Mouse (Mus musculus) kidney, embryonic 16.5 days (tissue): ENCODE data around the gene Icmt. TPM values are rescaled to one million over a fixed set of nuclear protein-coding genes. Genes with fewer than 3 reads are reported as not detected.
A peak's percentile ranks its signal among the peaks of the same experiment; 100 is the strongest.

ENCODE experiments used
- ATAC-seq: fragments of 200-750 bp; cut with Nextera tagmentation; 2 replicates; pipeline ENCODE4 v1.8.0; 2017; ENCODE audit warnings: moderate TSS enrichment; ENCODE audit not compliant: low FRiP score, low TSS enrichment
- H3K27ac ChIP-seq: fragments of 300-500 bp; sonication (generic); 2 replicates; pipeline ENCODE4 v1.5.1; 2014; ENCODE audit warnings: low read length
- H3K27me3 ChIP-seq: fragments of 300-500 bp; sonication (generic); 2 replicates; pipeline ENCODE4 v1.6.1; 2014; ENCODE audit warnings: low read length, control low read depth, mixed read lengths; ENCODE audit not compliant: insufficient read depth
- H3K36me3 ChIP-seq: fragments of 300-500 bp; sonication (generic); 2 replicates; pipeline ENCODE4 v1.6.1; 2014; ENCODE audit warnings: low read length, control low read depth, mixed read lengths; ENCODE audit not compliant: insufficient read depth
- H3K4me1 ChIP-seq: fragments of 300-500 bp; sonication (generic); 2 replicates; pipeline ENCODE4 v1.6.1; 2014; ENCODE audit warnings: low read length, control low read depth, mixed read lengths; ENCODE audit not compliant: insufficient read depth
- H3K4me2 ChIP-seq: fragments of 300-500 bp; sonication (generic); replicated peaks from 2 replicates; pipeline ENCODE4 v1.6.1; 2014; ENCODE audit warnings: low read depth, low read length
- H3K4me3 ChIP-seq: fragments of 300-500 bp; sonication (generic); 2 replicates; pipeline ENCODE4 v1.5.1; 2014; ENCODE audit warnings: mild to moderate bottlenecking, low read length
- H3K9ac ChIP-seq: fragments of 300-500 bp; sonication (generic); replicated peaks from 2 replicates; pipeline ENCODE4 v1.6.1; 2014; ENCODE audit warnings: low read length
- H3K9me3 ChIP-seq: fragments of 300-500 bp; sonication (generic); 2 replicates; pipeline ENCODE4 v1.6.1; 2016; ENCODE audit warnings: low read length, control low read depth
- WGBS: fragments of 180-500 bp; shearing (Covaris S2); extraction: QIAGEN DNeasy Blood & Tissue Kit; methylation state at CpG from one replicate; pipeline ENCODE4 v1.1.7; 2014; 5-methylcytosine and 5-hydroxymethylcytosine counted together
- polyA plus RNA-seq: library from polyadenylated mRNA; unstranded; fragments of >200 nt; fragmentation: Nextera tagmentation; extraction: Ambion mirVana; gene quantifications from 2 replicates; pipeline ENCODE4 v1.2.1, GENCODE M21; 2015

The Icmt gene
- 32.0 and 32.6 TPM in 2 replicates for polyA plus RNA-seq

DNA sequence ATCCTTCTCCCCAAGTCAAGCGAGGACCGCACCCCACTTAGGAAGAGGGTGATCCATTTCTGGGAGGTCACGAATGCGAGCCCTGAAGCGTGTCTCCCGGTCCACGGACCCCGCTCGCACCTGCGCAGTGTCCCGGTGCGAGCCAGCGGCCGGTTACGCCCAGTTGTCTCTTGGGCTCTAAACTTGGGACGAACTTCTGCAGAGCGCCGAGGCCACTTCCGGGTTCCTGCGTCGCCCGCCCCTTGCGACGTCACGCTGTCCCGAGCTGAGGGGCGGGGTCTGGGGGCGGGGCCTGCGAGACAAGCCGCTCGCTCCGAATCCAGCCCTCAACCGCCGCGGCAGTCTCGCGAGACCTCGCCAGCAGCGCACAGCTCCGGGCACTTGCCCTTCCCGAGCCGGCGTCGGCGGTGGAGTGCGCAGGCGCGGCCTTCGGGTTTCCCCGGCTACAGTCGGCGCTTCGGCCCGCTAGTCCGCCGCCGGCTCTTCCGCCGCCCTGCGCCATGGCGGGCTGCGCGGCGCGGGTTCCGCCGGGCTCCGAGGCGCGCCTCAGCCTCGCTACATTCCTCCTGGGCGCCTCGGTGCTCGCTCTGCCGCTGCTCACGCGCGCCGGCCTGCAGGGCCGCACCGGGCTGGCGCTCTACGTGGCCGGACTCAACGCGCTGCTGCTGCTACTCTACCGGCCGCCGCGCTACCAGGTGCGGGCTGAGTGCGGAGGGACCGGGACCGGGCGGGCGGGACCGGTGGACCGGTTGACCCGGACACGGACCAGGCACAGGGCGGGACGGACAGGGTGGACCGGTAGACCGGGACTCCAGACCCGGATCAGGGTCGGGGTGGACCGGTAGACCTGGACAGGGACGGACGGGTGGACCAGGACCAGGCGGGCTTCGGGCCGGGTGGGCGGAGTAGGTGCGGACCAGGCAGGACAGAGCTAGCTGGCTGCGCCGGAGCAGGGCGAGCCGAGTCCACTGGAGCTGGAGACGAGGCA lies at the start of gene Icmt:
Icmt (plus strand) TSS at position 354 of the 988 bp plus-strand sequence.
- peak within 1 kb of the TSS; percentile 79 for H3K4me2 ChIP-seq
- H3K36me3 ChIP-seq, result peaks cover 14% of the 10 kb centered on the region
- no peaks in the 10 kb centered on the region for H3K9me3 ChIP-seq
- peak within 1 kb of the TSS; percentile 76 for H3K4me3 ChIP-seq
- ATAC-seq, result peak; percentile 95
- H3K4me1 ChIP-seq, result peaks cover 31% of the 10 kb centered on the region
- peak within 1 kb of the TSS; percentile 86 for H3K27ac ChIP-seq
- H3K27me3 ChIP-seq, result peaks cover 16% of the 10 kb centered on the region
- H3K9ac ChIP-seq, result peak within 1 kb of the TSS; percentile 91
- WGBS, result under 1% methylated on average over 117 of the region's 119 CpGs

DNA sequence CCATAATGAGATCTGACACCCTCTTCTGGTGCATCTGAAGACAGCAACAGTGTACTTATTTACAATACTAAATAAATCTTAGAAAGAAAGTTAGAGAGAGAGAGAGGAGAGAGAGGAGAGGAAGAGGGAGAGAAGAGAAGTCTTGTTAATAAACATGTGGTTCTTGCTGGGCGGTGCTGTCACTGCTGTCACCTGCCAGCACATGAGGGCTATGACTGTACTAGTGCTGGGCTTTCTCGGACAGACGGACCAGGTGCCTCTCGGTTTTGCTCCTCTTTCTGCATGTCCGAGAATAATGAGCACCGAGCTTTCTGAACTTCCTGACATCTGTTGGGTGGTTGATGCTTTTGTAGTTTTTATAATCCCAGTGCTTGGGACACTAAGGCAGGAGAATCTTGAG lies 46.4 kb upstream of the Icmt start:
- 84% methylated on average over 6 of the region's 6 CpGs for WGBS
- Histone ChIP-seq H3K4me3 (no peak overlapping the region), H3K27me3 (no peaks in the 10 kb centered on the region), H3K9ac (no peak overlapping the region), H3K9me3 (no peaks in the 10 kb centered on the region), H3K4me2 (no peak overlapping the region), H3K36me3 (no peaks in the 10 kb centered on the region), H3K27ac (no peak overlapping the region), H3K4me1 (peaks cover 12% of the 10 kb centered on the region)
- no peak for ATAC-seq

DNA sequence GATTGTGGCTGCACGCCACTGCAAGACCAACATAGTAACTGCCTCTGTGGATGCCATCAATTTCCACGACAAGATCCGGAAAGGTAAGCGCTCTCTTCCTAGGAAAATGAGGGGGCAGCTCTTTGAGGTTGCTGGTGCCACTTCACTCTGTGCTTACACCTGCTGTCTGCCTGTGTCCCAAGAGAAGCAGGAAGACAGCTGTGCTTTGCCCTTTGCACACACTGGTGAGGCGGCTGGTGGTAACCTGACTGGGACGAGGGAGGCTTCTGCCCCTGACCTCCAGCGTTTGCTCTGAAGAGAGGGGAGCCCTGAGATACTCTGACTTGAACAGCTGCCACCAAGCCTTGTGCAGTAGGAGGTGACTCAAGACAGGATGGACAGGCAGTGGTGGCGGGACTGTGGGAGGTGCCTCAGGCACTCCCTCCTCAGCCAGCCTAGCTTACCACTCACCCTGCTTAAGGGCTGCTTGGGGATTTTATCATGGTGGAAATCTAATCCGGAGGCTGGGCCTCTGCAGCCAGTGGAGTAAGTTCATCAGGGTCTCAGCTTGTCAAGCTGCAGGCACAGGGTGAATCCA lies 43.8 kb upstream of the Icmt start:
- H3K27me3 ChIP-seq, result no peaks in the 10 kb centered on the region
- no peaks in the 10 kb centered on the region for H3K36me3 ChIP-seq
- ATAC-seq, result peak; percentile 81
- H3K4me2 ChIP-seq, result no peak overlapping the region
- no peak overlapping the region for H3K4me3 ChIP-seq
- H3K9me3 ChIP-seq, result no peaks in the 10 kb centered on the region
- 42% methylated on average over 9 of the region's 9 CpGs for WGBS
- peaks cover 12% of the 10 kb centered on the region for H3K4me1 ChIP-seq
- H3K9ac ChIP-seq, result no peak overlapping the region
- H3K27ac ChIP-seq, result peak overlapping the region; percentile 35; the same call in 1 of the 2 replicates

DNA sequence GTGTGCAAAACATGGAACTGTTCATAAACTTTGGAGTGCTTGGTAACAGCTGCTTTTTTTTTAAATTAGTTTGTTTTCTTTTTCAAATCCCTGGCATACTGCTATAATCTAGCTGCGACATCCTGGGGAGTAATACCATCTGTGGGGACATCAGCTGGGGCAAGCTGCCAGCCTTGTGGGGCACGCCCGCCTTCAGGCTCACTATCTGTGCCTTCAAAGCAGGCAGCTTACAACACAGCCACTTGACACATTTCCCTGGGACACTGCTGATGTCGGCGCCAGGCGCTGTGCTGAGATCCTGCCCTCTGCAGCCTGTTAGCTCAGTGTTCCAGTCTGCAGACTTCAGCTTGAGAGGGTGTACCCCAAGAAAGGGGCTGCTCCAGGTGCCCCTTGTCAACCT lies 40.0 kb upstream of the Icmt start:
- no peak for ATAC-seq
- no peak overlapping the region for H3K9ac ChIP-seq
- H3K9me3 ChIP-seq, result no peaks in the 10 kb centered on the region
- no peaks in the 10 kb centered on the region for H3K27me3 ChIP-seq
- H3K27ac ChIP-seq, result no peak overlapping the region
- WGBS, result 50% methylated on average over 6 of the region's 6 CpGs
- peaks cover 21% of the 10 kb centered on the region for H3K4me1 ChIP-seq
- H3K36me3 ChIP-seq, result no peaks in the 10 kb centered on the region
- H3K4me2 ChIP-seq, result no peak overlapping the region
- no peak overlapping the region for H3K4me3 ChIP-seq

DNA sequence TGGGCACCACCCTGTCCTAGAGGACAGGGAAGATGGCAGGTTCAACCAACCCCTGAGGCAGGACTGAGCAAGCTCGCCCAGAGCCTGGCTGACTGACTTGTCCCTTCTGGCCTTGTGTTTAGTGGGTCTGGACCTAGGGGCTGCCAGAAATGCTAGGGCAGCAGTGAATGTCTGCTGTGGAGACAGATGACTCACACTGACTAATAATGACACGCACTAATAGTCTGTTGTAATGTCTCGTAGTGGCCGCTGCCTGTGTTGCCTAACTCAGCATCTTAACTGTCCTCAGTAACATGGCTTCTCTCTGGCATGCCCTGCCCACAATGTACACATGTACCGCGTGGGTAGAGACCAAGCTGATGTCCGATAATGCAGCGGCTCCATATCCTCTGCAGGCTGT lies 36.6 kb upstream of the Icmt start:
- peaks cover 30% of the 10 kb centered on the region for H3K4me1 ChIP-seq
- H3K36me3 ChIP-seq, result 0 out of 2 replicates have a peak, but pooled peaks cover 4% of the 10 kb centered on the region
- H3K4me2 ChIP-seq, result no peak overlapping the region
- ATAC-seq, result no peak
- H3K27me3 ChIP-seq, result no peaks in the 10 kb centered on the region
- H3K27ac ChIP-seq, result no peak overlapping the region
- no peaks in the 10 kb centered on the region for H3K9me3 ChIP-seq
- no peak overlapping the region for H3K9ac ChIP-seq
- 87% methylated on average over 8 of the region's 8 CpGs for WGBS
- H3K4me3 ChIP-seq, result no peak overlapping the region

DNA sequence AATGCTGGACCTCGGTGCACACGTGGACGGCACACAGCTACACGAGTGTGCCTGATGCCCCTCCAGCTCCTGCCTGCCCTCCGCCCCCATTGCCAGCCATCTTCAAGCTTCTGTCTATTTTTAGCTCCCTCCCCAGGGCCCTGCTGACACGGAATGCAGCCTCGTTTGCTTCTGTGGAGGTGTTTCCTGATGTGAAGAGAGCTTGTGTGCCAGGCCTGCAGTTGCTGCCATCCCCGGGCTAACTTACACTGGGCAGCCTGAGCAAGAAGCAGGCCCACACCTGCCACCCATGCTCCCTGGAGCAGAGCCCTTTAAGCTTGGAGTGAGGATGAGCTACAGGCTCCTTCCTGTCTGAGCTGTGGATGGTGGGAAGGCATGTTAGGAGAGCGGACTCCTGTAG lies 34.8 kb upstream of the Icmt start:
- H3K9ac ChIP-seq, result no peak overlapping the region
- 59% methylated on average over 9 of the region's 9 CpGs for WGBS
- H3K27me3 ChIP-seq, result no peaks in the 10 kb centered on the region
- H3K27ac ChIP-seq, result no peak overlapping the region
- no peak overlapping the region for H3K4me2 ChIP-seq
- ATAC-seq, result no peak
- peaks cover 30% of the 10 kb centered on the region for H3K4me1 ChIP-seq
- no peaks in the 10 kb centered on the region for H3K9me3 ChIP-seq
- no peak overlapping the region for H3K4me3 ChIP-seq
- 0 out of 2 replicates have a peak, but pooled peaks cover 5% of the 10 kb centered on the region for H3K36me3 ChIP-seq

DNA sequence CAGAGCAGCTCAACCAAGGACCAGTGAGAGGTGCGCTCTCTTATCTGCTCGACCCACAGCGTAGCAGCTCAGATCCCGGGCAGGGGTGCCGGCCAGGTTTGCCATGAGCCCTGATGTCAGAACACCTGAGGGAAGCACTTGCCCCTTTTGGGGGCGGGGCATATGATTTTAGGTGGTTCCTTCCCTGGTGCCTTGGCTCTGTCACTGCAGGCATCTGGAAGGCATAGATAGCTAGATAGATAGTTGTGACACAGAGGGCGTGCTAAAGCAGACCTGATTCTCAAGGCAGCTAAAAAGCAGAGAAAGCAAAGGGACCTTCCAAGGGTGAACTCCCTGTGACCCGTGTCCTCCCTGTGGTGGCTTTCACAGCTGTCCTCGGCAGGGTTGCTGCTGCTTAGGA lies 33.9 kb upstream of the Icmt start:
- H3K27ac ChIP-seq, result no peak overlapping the region; the same call in 1 of the 2 replicates
- ATAC-seq, result no peak; the same call in 1 of the 2 replicates
- H3K9ac ChIP-seq, result no peak overlapping the region
- peaks cover 35% of the 10 kb centered on the region for H3K4me1 ChIP-seq
- no peaks in the 10 kb centered on the region for H3K27me3 ChIP-seq
- H3K36me3 ChIP-seq, result 0 out of 2 replicates have a peak, but pooled peaks cover 5% of the 10 kb centered on the region
- 63% methylated on average over 9 of the region's 9 CpGs for WGBS
- no peaks in the 10 kb centered on the region for H3K9me3 ChIP-seq
- no peak overlapping the region for H3K4me2 ChIP-seq
- no peak overlapping the region for H3K4me3 ChIP-seq

DNA sequence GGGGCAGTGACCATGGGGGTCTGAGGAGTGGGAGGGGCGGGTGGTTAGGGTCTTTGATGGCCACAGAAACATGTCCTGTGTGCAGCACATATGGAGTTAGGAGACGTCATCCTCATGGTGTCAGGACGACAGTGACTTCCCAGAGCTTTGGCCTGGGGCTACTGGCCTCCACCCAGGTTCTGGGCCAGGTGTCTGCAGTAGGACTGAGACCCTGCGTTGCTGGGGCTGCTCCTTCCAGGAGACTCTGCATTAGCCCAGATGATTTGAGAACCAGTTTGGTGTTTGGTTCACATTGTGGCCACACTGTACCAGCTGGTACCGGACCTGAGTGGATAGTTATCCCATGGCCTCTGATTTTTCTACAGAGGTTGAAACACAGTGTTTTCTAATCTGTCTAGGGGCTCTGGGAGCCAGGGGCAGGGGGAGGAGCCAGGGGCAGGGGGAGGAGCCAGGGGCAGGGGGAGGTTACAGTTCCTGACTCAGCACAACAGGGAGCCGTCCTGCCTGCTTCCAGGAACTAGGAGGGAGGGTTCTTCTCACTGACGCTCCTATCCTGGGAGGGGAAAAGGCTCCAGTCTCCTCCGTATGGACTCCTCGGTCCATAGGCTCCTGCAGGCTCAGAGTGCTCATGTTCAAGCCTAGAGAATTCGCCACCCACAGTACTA lies 33.4 kb upstream of the Icmt start:
- H3K27ac ChIP-seq, result peak overlapping the region; percentile 57; the same call in 1 of the 2 replicates
- no peak overlapping the region for H3K4me3 ChIP-seq
- WGBS, result 30% methylated on average over 10 of the region's 10 CpGs
- H3K9ac ChIP-seq, result peak overlapping the region; percentile 31; the same call in 1 of the 2 replicates
- H3K4me2 ChIP-seq, result peak overlapping the region; percentile 17; the same call in 1 of the 2 replicates
- 0 out of 2 replicates have a peak, but pooled peaks cover 5% of the 10 kb centered on the region for H3K36me3 ChIP-seq
- no peaks in the 10 kb centered on the region for H3K27me3 ChIP-seq
- H3K4me1 ChIP-seq, result peaks cover 35% of the 10 kb centered on the region
- H3K9me3 ChIP-seq, result no peaks in the 10 kb centered on the region
- ATAC-seq, result peak; percentile 86

DNA sequence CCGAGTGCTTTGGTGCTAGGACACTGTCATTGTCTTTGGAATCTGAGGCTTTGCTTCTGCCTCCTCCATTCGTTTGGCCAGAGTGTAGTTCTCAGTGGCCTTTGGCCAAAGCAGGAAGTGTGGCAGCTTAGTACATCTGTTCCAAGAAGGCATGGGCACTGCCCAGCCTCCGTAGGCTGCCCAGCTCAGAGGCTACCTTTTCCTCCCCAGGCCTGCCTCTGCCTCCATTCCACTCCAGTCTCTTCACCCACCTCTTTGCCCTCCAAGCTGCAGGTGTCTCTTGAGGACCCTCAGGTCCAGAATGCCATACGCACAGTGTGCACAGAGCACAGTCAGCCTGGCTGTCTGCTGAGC lies 32.9 kb upstream of the Icmt start:
- Histone ChIP-seq H3K27me3 (no peaks in the 10 kb centered on the region), H3K4me1 (peaks cover 35% of the 10 kb centered on the region), H3K9me3 (no peaks in the 10 kb centered on the region), H3K4me3 (no peak overlapping the region), H3K27ac (peak overlapping the region; percentile 57; the same call in 1 of the 2 replicates), H3K4me2 (peak overlapping the region; percentile 17; the same call in 1 of the 2 replicates), H3K9ac (peak overlapping the region; percentile 31; the same call in 1 of the 2 replicates), H3K36me3 (0 out of 2 replicates have a peak, but pooled peaks cover 5% of the 10 kb centered on the region)
- peak; percentile 3; the same call in 1 of the 2 replicates for ATAC-seq
- 46% methylated on average over 4 of the region's 4 CpGs for WGBS
